Mouse (Mus musculus): ENCODE measurements at regions not wholly inside any gene's neighbourhood (a gene's known extent, or its start where the extent isn't known, plus 50 kb on each side); places are given as distances from the start of the nearest gene placed in this dataset.
"Not testable (repeated sequence)": the region's sequence is repeated elsewhere in the genome, so short reads cannot be mapped to it uniquely, and the experiment has no call there.

DNA sequence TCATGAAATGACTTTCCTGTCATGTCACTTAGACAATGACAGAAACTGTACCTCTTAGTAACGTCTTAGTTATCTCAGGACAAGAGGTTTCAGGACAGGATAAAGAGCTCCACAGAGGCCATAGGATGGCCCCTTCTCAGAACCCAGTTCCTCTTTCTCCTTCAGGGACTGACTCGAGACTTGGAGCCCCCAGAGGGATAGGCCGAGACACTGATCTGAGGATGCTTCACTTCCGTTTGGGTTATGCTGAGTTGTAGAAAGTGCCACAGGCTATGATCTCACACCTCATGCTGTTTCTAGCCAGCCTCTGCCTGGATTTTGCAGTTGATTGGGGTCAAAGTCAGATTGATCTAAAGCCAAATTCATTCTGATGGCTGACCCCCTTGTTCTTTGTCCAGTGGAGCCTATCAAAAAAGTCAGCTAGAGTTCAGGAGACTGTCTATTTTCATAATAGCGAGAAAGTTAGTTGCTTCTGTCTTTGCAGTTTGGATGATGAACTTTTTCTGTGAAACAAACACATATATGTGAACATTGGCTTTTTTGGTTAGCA is 70.7 kb downstream of the Sult3a2 start:
- DNase-seq = no peak

DNA sequence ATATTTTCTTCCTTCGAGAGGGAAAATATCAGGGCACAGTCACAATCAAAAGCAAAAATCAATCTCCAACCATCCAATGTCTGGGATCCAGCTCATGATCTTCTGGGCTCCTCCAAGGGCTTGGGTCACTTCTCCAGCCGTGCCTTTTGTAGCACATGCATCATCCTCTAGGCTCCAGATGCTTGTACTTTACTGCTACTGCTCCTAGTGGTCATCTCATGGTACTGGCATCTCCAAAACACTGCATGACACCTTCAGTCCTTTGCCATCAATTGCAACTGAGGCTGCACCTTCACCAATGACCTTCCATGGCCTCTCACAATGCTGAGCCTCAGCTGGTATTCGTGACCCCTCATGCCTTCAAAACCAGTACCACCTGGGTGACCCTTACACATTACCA is 77.8 kb downstream of the Sult3a2 start:
- DNase-seq = not testable (repeated sequence)

GRCm38 (mm10) chr10:33704245-33704644 is 79.7 kb upstream of the Clvs2 start:
- DNase-seq = not testable (repeated sequence)

- peak; percentile 82 for DNase-seq
These were observed 78.9 kb upstream of the Clvs2 start for GRCm38 (mm10) chr10:33703420-33703819.
